Mouse (Mus musculus): ENCODE measurements around the gene Ifitm1.

- TF ChIP-seq EP300 (IDR thresholded peaks at IDR 0.05; ENCODE audit: low read depth) (no peak), CTCF (IDR thresholded peaks at IDR 0.05; ENCODE audit: low read depth) (no peak)
These were observed 17.8 kb upstream of the Ifitm1 start for GRCm38 (mm10) chr7:140949255-140949654.
